Mouse (Mus musculus): Measurements from ENCODE around the gene Cmtm4. TPM values are rescaled to one million over a fixed set of nuclear protein-coding genes. Genes with fewer than 3 reads are reported as not detected.
A peak's percentile ranks its signal among the peaks of the same experiment; 100 is the strongest.

Gene Cmtm4
- total and polyA plus RNA-seq, 2 experiments, result 9.8 to 10.0 TPM

- WGBS, result 63% methylated on average over 5 of the region's 5 CpGs
- Histone ChIP-seq H3K9ac (ENCODE audit: low read depth, low read length) (no peak overlapping the region), H3K4me3 (ENCODE audit: insufficient read depth, low read depth, low read length) (no peak overlapping the region), H3K27me3 (ENCODE audit: control insufficient read depth, insufficient read depth, low read length) (no peaks in the 10 kb centered on the region), H3K79me2 (ENCODE audit: control insufficient read depth, insufficient read depth, low read length) (no peaks in the 10 kb centered on the region), H3K27ac (replicated peaks; ENCODE audit: insufficient read depth, low read depth, low read length) (no peak overlapping the region), H3K4me1 (ENCODE audit: control insufficient read depth, insufficient read depth, low read length) (no peaks in the 10 kb centered on the region), H3K36me3 (ENCODE audit: control insufficient read depth, insufficient read depth, low read length) (no peaks in the 10 kb centered on the region; the same call in 1 of the 2 replicates)
- TF ChIP-seq CTCF (IDR thresholded peaks at IDR 0.05; ENCODE audit: low read depth, low read length), result peak; percentile 25
- no peak for TF ChIP-seq POLR2A (IDR thresholded peaks at IDR 0.05; ENCODE audit: extremely low read depth, insufficient read depth, low read length)
- no peak for DNase-seq (ENCODE audit: extremely low read depth, low read depth, low spot score)
Measured at GRCm38 (mm10) chr8:104353186-104353585, 42.4 kb downstream of the Cmtm4 start.

- no peak for DNase-seq (ENCODE audit: extremely low read depth, low read depth, low spot score)
- TF ChIP-seq POLR2A (IDR thresholded peaks at IDR 0.05; ENCODE audit: extremely low read depth, insufficient read depth, low read length) (no peak), CTCF (IDR thresholded peaks at IDR 0.05; ENCODE audit: low read depth, low read length) (no peak)
- H3K27me3 ChIP-seq (ENCODE audit: control insufficient read depth, insufficient read depth, low read length), result no peaks in the 10 kb centered on the region
- 76% methylated on average over 13 of the region's 13 CpGs for WGBS
- no peaks in the 10 kb centered on the region; the same call in 1 of the 2 replicates for H3K36me3 ChIP-seq (ENCODE audit: control insufficient read depth, insufficient read depth, low read length)
- no peaks in the 10 kb centered on the region for H3K79me2 ChIP-seq (ENCODE audit: control insufficient read depth, insufficient read depth, low read length)
- H3K27ac ChIP-seq (replicated peaks; ENCODE audit: insufficient read depth, low read depth, low read length), result no peak overlapping the region
- H3K4me3 ChIP-seq (ENCODE audit: insufficient read depth, low read depth, low read length), result no peak overlapping the region
- no peak overlapping the region for H3K9ac ChIP-seq (ENCODE audit: low read depth, low read length)
- no peaks in the 10 kb centered on the region for H3K4me1 ChIP-seq (ENCODE audit: control insufficient read depth, insufficient read depth, low read length)
Measured at GRCm38 (mm10) chr8:104350047-104350446, 45.6 kb downstream of the Cmtm4 start.

- no peaks in the 10 kb centered on the region; the same call in 1 of the 2 replicates for H3K4me1 ChIP-seq (ENCODE audit: control insufficient read depth, insufficient read depth, low read length)
- H3K27ac ChIP-seq (replicated peaks; ENCODE audit: insufficient read depth, low read depth, low read length), result no peak overlapping the region
- WGBS, result 69% methylated on average over 5 of the region's 5 CpGs
- H3K4me3 ChIP-seq (ENCODE audit: insufficient read depth, low read depth, low read length), result no peak overlapping the region
- H3K27me3 ChIP-seq (ENCODE audit: control insufficient read depth, insufficient read depth, low read length), result no peaks in the 10 kb centered on the region
- no peaks in the 10 kb centered on the region; the same call in 1 of the 2 replicates for H3K36me3 ChIP-seq (ENCODE audit: control insufficient read depth, insufficient read depth, low read length)
- TF ChIP-seq POLR2A (IDR thresholded peaks at IDR 0.05; ENCODE audit: extremely low read depth, insufficient read depth, low read length) (no peak), CTCF (IDR thresholded peaks at IDR 0.05; ENCODE audit: low read depth, low read length) (no peak)
- no peaks in the 10 kb centered on the region for H3K79me2 ChIP-seq (ENCODE audit: control insufficient read depth, insufficient read depth, low read length)
- H3K9ac ChIP-seq (ENCODE audit: low read depth, low read length), result no peak overlapping the region
- no peak for DNase-seq (ENCODE audit: extremely low read depth, low read depth, low spot score)
Measured at GRCm38 (mm10) chr8:104348971-104349370, 46.6 kb downstream of the Cmtm4 start.

GRCm38 (mm10) chr8:104346706-104347105 is 48.9 kb downstream of the Cmtm4 start:
- no peaks in the 10 kb centered on the region for H3K27me3 ChIP-seq (ENCODE audit: control insufficient read depth, insufficient read depth, low read length)
- H3K79me2 ChIP-seq (ENCODE audit: control insufficient read depth, insufficient read depth, low read length), result no peaks in the 10 kb centered on the region
- no peak for DNase-seq (ENCODE audit: extremely low read depth, low read depth, low spot score)
- H3K4me3 ChIP-seq (ENCODE audit: insufficient read depth, low read depth, low read length), result no peak overlapping the region
- H3K27ac ChIP-seq (replicated peaks; ENCODE audit: insufficient read depth, low read depth, low read length), result no peak overlapping the region
- no peaks in the 10 kb centered on the region; the same call in 1 of the 2 replicates for H3K4me1 ChIP-seq (ENCODE audit: control insufficient read depth, insufficient read depth, low read length)
- H3K36me3 ChIP-seq (ENCODE audit: control insufficient read depth, insufficient read depth, low read length), result no peaks in the 10 kb centered on the region
- H3K9ac ChIP-seq (ENCODE audit: low read depth, low read length), result no peak overlapping the region
- no peak for TF ChIP-seq POLR2A (IDR thresholded peaks at IDR 0.05; ENCODE audit: extremely low read depth, insufficient read depth, low read length)
- TF ChIP-seq CTCF (IDR thresholded peaks at IDR 0.05; ENCODE audit: low read depth, low read length), result no peak
- 66% methylated on average over 12 of the region's 12 CpGs for WGBS

GRCm38 (mm10) chr8:104344622-104345021 is 51.0 kb downstream of the Cmtm4 start:
- Histone ChIP-seq H3K4me1 (ENCODE audit: control insufficient read depth, insufficient read depth, low read length) (no peaks in the 10 kb centered on the region; the same call in none of the 2 replicates), H3K36me3 (ENCODE audit: control insufficient read depth, insufficient read depth, low read length) (no peaks in the 10 kb centered on the region), H3K79me2 (ENCODE audit: control insufficient read depth, insufficient read depth, low read length) (no peaks in the 10 kb centered on the region), H3K27ac (replicated peaks; ENCODE audit: insufficient read depth, low read depth, low read length) (no peak overlapping the region), H3K27me3 (ENCODE audit: control insufficient read depth, insufficient read depth, low read length) (no peaks in the 10 kb centered on the region), H3K9ac (ENCODE audit: low read depth, low read length) (no peak overlapping the region), H3K4me3 (ENCODE audit: insufficient read depth, low read depth, low read length) (no peak overlapping the region)
- 94% methylated on average over 5 of the region's 5 CpGs for WGBS
- DNase-seq (ENCODE audit: extremely low read depth, low read depth, low spot score), result no peak
- TF ChIP-seq POLR2A (IDR thresholded peaks at IDR 0.05; ENCODE audit: extremely low read depth, insufficient read depth, low read length) (no peak), CTCF (IDR thresholded peaks at IDR 0.05; ENCODE audit: low read depth, low read length) (no peak)

GRCm38 (mm10) chr8:104343957-104344356 is 51.6 kb downstream of the Cmtm4 start:
- H3K27me3 ChIP-seq (ENCODE audit: control insufficient read depth, insufficient read depth, low read length), result no peaks in the 10 kb centered on the region
- no peaks in the 10 kb centered on the region; the same call in none of the 2 replicates for H3K4me1 ChIP-seq (ENCODE audit: control insufficient read depth, insufficient read depth, low read length)
- H3K79me2 ChIP-seq (ENCODE audit: control insufficient read depth, insufficient read depth, low read length), result no peaks in the 10 kb centered on the region
- no peaks in the 10 kb centered on the region for H3K36me3 ChIP-seq (ENCODE audit: control insufficient read depth, insufficient read depth, low read length)
- no peak overlapping the region for H3K4me3 ChIP-seq (ENCODE audit: insufficient read depth, low read depth, low read length)
- H3K27ac ChIP-seq (replicated peaks; ENCODE audit: insufficient read depth, low read depth, low read length), result no peak overlapping the region
- TF ChIP-seq CTCF (IDR thresholded peaks at IDR 0.05; ENCODE audit: low read depth, low read length) (peak; percentile 99), POLR2A (IDR thresholded peaks at IDR 0.05; ENCODE audit: extremely low read depth, insufficient read depth, low read length) (no peak)
- 10% methylated on average over 7 of the region's 7 CpGs for WGBS
- H3K9ac ChIP-seq (ENCODE audit: low read depth, low read length), result no peak overlapping the region
- peak; percentile 62 for DNase-seq (ENCODE audit: extremely low read depth, low read depth, low spot score)
